Mouse (Mus musculus) kidney, embryonic 15.5 days (tissue): ENCODE measurements around the gene Mcur1. TPM values are rescaled to one million over a fixed set of nuclear protein-coding genes. Genes with fewer than 3 reads are reported as not detected.

ENCODE experiments used
- ATAC-seq: fragments of 200-750 bp; cut with Nextera tagmentation; replicated peaks from 2 replicates; pipeline ENCODE4 v1.8.0; 2017; ENCODE audit warnings: moderate TSS enrichment; ENCODE audit not compliant: low FRiP score
- H3K27ac ChIP-seq: fragments of 300-500 bp; sonication (generic); 2 replicates; pipeline ENCODE4 v1.5.1; 2015; ENCODE audit warnings: mild to moderate bottlenecking, inconsistent platforms
- H3K27me3 ChIP-seq: fragments of 300-500 bp; sonication (generic); 2 replicates; pipeline ENCODE4 v1.6.1; 2015; ENCODE audit warnings: inconsistent platforms
- H3K36me3 ChIP-seq: fragments of 300-500 bp; sonication (generic); 2 replicates; pipeline ENCODE4 v1.6.1; 2015; ENCODE audit warnings: inconsistent platforms
- H3K4me1 ChIP-seq: fragments of 300-500 bp; sonication (generic); 2 replicates; pipeline ENCODE4 v1.6.1; 2015; ENCODE audit warnings: inconsistent platforms
- H3K4me2 ChIP-seq: fragments of 300-500 bp; sonication (generic); 2 replicates; pipeline ENCODE4 v1.6.1; 2015; ENCODE audit warnings: moderate library complexity, mild to moderate bottlenecking, inconsistent platforms
- H3K4me3 ChIP-seq: fragments of 300-500 bp; sonication (generic); replicated peaks from 2 replicates; pipeline ENCODE4 v1.5.1; 2015; ENCODE audit warnings: mild to moderate bottlenecking, inconsistent platforms
- H3K9ac ChIP-seq: fragments of 300-500 bp; sonication (generic); 2 replicates; pipeline ENCODE4 v1.6.1; 2015; ENCODE audit warnings: mild to moderate bottlenecking, inconsistent platforms
- H3K9me3 ChIP-seq: fragments of 300-500 bp; sonication (generic); replicated peaks from 2 replicates; pipeline ENCODE4 v1.6.1; 2016; ENCODE audit warnings: inconsistent platforms
- WGBS: fragments of 180-500 bp; shearing (Covaris S2); methylation state at CpG from one replicate; pipeline ENCODE4 v1.1.7; 2015; ENCODE audit warnings: mixed read lengths; 5-methylcytosine and 5-hydroxymethylcytosine counted together
- polyA plus RNA-seq: library from polyadenylated mRNA; unstranded; fragments of >200 nt; fragmentation: Nextera tagmentation; extraction: Ambion mirVana; gene quantifications from 2 replicates; pipeline ENCODE4 v1.2.1, GENCODE M21; 2015

The Mcur1 gene
- polyA plus RNA-seq = 20.2 and 21.9 TPM in 2 replicates

DNA sequence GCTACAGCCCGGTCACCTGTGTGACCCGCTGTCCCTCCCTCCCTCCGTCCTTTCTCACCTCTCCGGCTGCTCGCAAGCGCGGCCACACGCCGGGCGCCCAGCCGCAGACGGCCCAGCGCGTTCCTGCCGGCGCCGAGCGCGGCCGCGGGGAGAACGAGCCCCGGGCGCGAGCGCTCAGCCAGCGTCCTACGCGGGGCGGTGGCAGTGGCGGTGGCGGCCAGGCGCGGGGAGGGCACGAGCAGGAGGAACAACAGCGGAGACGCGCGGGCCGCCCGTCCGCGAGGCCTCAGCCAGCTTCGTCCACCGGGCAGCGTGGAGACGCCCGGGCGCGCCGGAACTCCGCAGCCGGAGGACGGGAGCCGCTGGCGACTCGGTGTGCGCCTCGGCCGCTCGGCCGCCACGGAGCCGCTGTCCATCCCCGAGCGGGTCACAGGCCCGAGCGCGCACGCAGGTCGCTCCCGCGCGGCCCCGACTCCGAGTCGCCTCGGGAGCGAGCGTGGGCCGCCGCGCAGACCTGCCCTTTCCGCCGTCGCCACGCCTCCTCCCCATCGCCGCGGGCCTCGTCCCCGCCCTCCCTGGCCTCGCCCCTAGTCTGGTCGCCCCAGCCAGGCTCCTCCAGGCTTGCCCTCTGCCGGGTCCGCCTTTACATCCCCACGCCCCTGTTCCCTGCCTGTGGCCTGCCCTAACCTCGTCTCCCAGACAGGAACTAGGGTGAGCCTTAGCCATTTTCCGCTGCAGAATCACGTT is at the start of gene Mcur1:
Gene Mcur1 (minus strand): TSS at position 481 of the 747 bp plus-strand sequence.
- no peaks in the 10 kb centered on the region for H3K9me3 ChIP-seq
- H3K36me3 ChIP-seq = peaks cover 7% of the 10 kb centered on the region
- H3K4me2 ChIP-seq = peak within 1 kb of the TSS; percentile 90
- peak within 1 kb of the TSS; percentile 86 for H3K4me3 ChIP-seq
- peak within 1 kb of the TSS; percentile 79 for H3K9ac ChIP-seq
- no peaks in the 10 kb centered on the region for H3K27me3 ChIP-seq
- under 1% methylated on average over 97 of the region's 100 CpGs for WGBS
- peaks cover 24% of the 10 kb centered on the region for H3K4me1 ChIP-seq
- ATAC-seq = peak; percentile 98
- peak within 1 kb of the TSS; percentile 98 for H3K27ac ChIP-seq

GRCm38 (mm10) chr13:43608854-43609253 is 48.9 kb upstream of the Mcur1 start:
- no peak overlapping the region for H3K4me2 ChIP-seq
- WGBS = 52% methylated on average over 6 of the region's 6 CpGs
- no peak overlapping the region for H3K4me3 ChIP-seq
- H3K27me3 ChIP-seq = peaks cover 8% of the 10 kb centered on the region; the same call in 1 of the 2 replicates
- no peak overlapping the region for H3K9ac ChIP-seq
- H3K4me1 ChIP-seq = no peaks in the 10 kb centered on the region
- H3K27ac ChIP-seq = no peak overlapping the region
- no peaks in the 10 kb centered on the region for H3K36me3 ChIP-seq
- H3K9me3 ChIP-seq = no peaks in the 10 kb centered on the region
- ATAC-seq = no peak

GRCm38 (mm10) chr13:43603042-43603441 is 43.1 kb upstream of the Mcur1 start:
- no peak overlapping the region for H3K9ac ChIP-seq
- no peak overlapping the region for H3K27ac ChIP-seq
- no peak overlapping the region for H3K4me2 ChIP-seq
- WGBS = 59% methylated on average over 13 of the region's 13 CpGs
- H3K36me3 ChIP-seq = no peaks in the 10 kb centered on the region
- H3K27me3 ChIP-seq = peaks cover 10% of the 10 kb centered on the region; the same call in 1 of the 2 replicates
- no peak overlapping the region for H3K4me3 ChIP-seq
- H3K9me3 ChIP-seq = no peaks in the 10 kb centered on the region
- no peak for ATAC-seq
- H3K4me1 ChIP-seq = no peaks in the 10 kb centered on the region; the same call in 1 of the 2 replicates

DNA sequence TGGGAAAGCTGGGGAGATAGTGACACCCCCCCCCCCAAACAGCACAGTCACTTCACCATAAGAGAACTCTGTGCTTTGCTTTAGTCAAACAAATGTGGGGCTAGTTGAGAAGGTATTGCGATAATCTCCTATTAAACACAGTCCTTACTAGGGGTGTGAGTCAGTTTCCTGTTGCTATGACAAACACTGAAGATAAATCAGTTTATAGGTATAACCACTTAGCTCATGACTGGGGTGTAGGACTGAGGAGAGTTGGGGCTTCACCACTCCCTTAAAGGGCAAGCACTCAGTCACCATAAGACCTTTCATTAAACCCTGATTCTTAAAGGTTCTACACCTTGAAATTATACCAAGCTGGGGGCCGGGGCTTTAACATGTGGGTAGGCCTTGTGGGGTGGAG is 42.4 kb upstream of the Mcur1 start:
- Histone ChIP-seq H3K4me1 (no peaks in the 10 kb centered on the region; the same call in 1 of the 2 replicates), H3K4me3 (no peak overlapping the region), H3K27ac (no peak overlapping the region), H3K27me3 (peaks cover 13% of the 10 kb centered on the region; the same call in 1 of the 2 replicates), H3K36me3 (no peaks in the 10 kb centered on the region), H3K4me2 (no peak overlapping the region), H3K9ac (no peak overlapping the region), H3K9me3 (no peaks in the 10 kb centered on the region)
- ATAC-seq = no peak
- 95% methylated on average over 2 of the region's 2 CpGs for WGBS

GRCm38 (mm10) chr13:43600967-43601366 is 41.0 kb upstream of the Mcur1 start:
- 93% methylated on average over 6 of the region's 6 CpGs for WGBS
- no peak for ATAC-seq

GRCm38 (mm10) chr13:43595896-43596295 is 35.9 kb upstream of the Mcur1 start:
- Histone ChIP-seq H3K9me3 (no peaks in the 10 kb centered on the region), H3K9ac (no peak overlapping the region), H3K27ac (no peak overlapping the region), H3K4me3 (no peak overlapping the region), H3K4me1 (no peaks in the 10 kb centered on the region), H3K4me2 (no peak overlapping the region), H3K27me3 (peaks cover 16% of the 10 kb centered on the region), H3K36me3 (no peaks in the 10 kb centered on the region)
- 67% methylated on average over 4 of the region's 4 CpGs for WGBS
- no peak for ATAC-seq

More at GRCm38 (mm10) chr13:43600967-43601366, 41.0 kb upstream of the Mcur1 start:
- Histone ChIP-seq H3K4me3 (no peak overlapping the region), H3K27ac (no peak overlapping the region), H3K27me3 (peaks cover 12% of the 10 kb centered on the region; the same call in 1 of the 2 replicates), H3K4me1 (no peaks in the 10 kb centered on the region; the same call in 1 of the 2 replicates), H3K9ac (no peak overlapping the region), H3K4me2 (no peak overlapping the region), H3K9me3 (no peaks in the 10 kb centered on the region), H3K36me3 (no peaks in the 10 kb centered on the region)

- Histone ChIP-seq H3K27ac (no peak overlapping the region), H3K4me1 (no peaks in the 10 kb centered on the region), H3K9ac (no peak overlapping the region), H3K9me3 (no peaks in the 10 kb centered on the region), H3K36me3 (no peaks in the 10 kb centered on the region), H3K4me2 (no peak overlapping the region), H3K4me3 (no peak overlapping the region), H3K27me3 (peaks cover 11% of the 10 kb centered on the region)
- ATAC-seq = no peak
- WGBS = 67% methylated on average over 8 of the region's 8 CpGs
Measured at GRCm38 (mm10) chr13:43592681-43593068, 32.7 kb upstream of the Mcur1 start.

DNA sequence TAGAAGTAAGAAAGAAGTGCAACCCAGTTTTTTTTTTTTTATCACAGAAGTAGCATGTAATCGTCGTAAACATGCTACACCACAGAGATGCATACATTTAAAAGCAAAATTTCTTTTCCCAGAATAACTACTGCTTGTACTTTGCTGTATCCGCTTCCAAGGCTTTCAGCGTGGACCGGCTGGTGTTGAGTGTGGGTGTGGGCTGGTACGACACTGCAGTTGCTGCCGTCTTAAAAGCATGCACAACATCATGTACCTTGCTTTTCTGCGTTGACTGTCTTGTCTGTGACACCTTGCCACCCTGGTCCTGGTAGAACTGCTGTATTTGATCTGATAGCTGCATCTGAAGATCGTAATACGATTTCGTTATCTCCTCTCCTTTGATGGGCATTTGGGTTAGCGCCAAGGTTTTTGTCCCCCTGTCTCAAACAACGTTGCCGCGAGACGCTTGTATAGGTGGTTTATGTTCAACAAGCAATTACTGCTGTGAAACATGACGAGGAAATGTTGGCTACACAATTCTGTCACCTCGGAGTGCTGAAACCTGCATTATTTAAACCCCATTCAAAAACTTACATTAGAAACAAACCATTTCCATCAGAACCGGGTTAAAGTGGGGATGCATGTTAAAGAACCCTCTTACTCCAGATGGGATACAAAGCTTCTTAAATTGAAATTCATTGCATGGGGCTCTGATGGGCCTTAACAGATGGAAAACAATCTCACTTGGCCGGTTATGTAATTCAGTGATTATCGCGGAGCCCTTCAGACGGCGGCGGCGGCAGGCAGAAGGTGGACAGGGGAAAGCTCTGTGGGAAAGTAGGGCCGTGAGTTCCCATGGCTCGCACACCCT is 32.1 kb upstream of the Mcur1 start:
- Histone ChIP-seq H3K4me2 (no peak overlapping the region), H3K27me3 (peaks cover 11% of the 10 kb centered on the region), H3K4me1 (no peaks in the 10 kb centered on the region), H3K9ac (no peak overlapping the region), H3K9me3 (no peaks in the 10 kb centered on the region), H3K36me3 (no peaks in the 10 kb centered on the region), H3K27ac (no peak overlapping the region), H3K4me3 (no peak overlapping the region)
- 73% methylated on average over 28 of the region's 28 CpGs for WGBS
- no peak for ATAC-seq

DNA sequence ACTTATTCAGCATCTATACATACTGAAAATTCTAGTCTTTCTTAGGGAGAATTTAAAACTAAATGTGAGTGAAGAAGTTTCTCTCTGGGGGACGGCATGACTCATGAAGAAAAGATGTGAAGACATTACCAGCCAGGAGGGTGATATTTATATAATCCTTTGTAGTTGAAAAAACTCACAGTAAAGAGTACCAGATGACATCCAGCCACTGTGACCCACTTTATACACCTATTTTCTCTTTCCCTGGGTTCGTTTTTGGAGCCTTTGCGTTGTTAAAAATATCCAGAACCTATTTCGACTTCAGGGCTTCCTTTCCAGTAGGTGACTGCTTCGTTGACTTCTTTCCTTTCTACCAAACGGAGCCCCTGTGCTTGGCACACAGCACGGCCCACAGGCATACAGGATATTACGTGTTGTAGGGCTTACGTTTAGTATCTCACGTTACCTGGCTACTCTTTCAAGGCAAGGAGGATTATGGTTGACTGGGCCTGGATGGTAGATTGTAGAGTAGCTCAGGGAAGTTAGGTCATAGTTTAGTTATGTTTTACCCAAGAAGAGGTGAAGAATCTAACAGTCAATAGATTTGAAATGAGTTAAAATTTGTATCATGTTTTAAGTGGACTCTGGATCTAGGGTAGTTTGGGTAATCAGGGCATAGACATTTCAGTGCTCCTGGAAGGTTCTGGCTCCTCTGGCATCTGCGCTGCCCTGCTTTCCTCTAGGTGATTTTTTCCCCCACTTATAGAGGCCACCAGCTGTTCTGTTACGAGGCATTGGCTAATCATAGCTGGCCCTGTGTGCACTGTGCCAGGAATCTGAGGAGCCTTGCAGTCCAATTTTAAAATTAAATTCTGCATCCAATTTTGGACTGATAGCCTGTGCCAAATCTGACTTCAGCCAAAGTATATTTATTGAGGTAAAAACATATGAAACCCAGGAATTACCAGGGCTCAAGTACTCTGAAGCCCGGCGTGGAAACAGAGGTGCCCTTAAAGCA is 28.2 kb upstream of the Mcur1 start:
- H3K4me2 ChIP-seq = no peak overlapping the region
- no peak overlapping the region for H3K9ac ChIP-seq
- ATAC-seq = no peak
- no peaks in the 10 kb centered on the region for H3K9me3 ChIP-seq
- H3K36me3 ChIP-seq = no peaks in the 10 kb centered on the region
- no peak overlapping the region for H3K27ac ChIP-seq
- 72% methylated on average over 14 of the region's 14 CpGs for WGBS
- no peak overlapping the region for H3K4me3 ChIP-seq
- H3K27me3 ChIP-seq = peaks cover 8% of the 10 kb centered on the region
- 0 out of 2 replicates have a peak, but pooled peaks cover 1% of the 10 kb centered on the region for H3K4me1 ChIP-seq

- Histone ChIP-seq H3K27ac (no peak overlapping the region), H3K4me1 (0 out of 2 replicates have a peak, but pooled peaks cover 3% of the 10 kb centered on the region), H3K9me3 (no peaks in the 10 kb centered on the region), H3K4me3 (no peak overlapping the region), H3K9ac (no peak overlapping the region), H3K4me2 (no peak overlapping the region), H3K36me3 (no peaks in the 10 kb centered on the region), H3K27me3 (peaks cover 8% of the 10 kb centered on the region)
- ATAC-seq = no peak
- WGBS = 83% methylated on average over 3 of the region's 3 CpGs
Measured at GRCm38 (mm10) chr13:43586966-43587365, 27.0 kb upstream of the Mcur1 start.

GRCm38 (mm10) chr13:43585335-43585734 is 25.3 kb upstream of the Mcur1 start:
- WGBS = 71% methylated on average over 2 of the region's 2 CpGs
- Histone ChIP-seq H3K4me2 (no peak overlapping the region), H3K4me3 (no peak overlapping the region), H3K27ac (no peak overlapping the region), H3K36me3 (no peaks in the 10 kb centered on the region), H3K9me3 (no peaks in the 10 kb centered on the region), H3K4me1 (0 out of 2 replicates have a peak, but pooled peaks cover 3% of the 10 kb centered on the region), H3K9ac (no peak overlapping the region), H3K27me3 (no peaks in the 10 kb centered on the region)
- no peak for ATAC-seq
